Mouse (Mus musculus): ENCODE measurements at regions not wholly inside any gene's neighbourhood (a gene's known extent, or its start where the extent isn't known, plus 50 kb on each side); places are given as distances from the start of the nearest gene placed in this dataset.
"Not testable (repeated sequence)": the region's sequence is repeated elsewhere in the genome, so short reads cannot be mapped to it uniquely, and the experiment has no call there.

- no peak for DNase-seq
These were observed 79.0 kb upstream of the Xcl1 start for GRCm38 (mm10) chr1:165014328-165014727.

DNA sequence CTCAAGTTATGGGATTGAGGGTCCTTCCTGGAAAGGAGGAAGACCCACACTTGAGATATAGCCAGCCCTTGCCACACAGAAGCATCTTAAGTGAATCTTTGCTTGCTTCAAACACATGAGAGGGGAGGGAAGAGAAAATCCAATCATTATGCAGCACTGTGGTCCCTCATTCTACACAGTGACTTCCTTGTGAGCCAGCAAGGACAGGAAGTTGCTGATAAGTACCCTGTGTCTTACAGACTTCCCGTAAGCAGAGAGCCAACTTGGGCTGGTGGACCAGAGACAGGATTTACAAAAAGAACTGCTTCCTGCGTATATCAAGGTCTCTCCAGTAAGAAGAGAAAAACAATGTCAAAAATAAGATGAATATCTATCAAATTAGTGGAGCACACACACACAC lies 78.1 kb upstream of the Xcl1 start:
- no peak for DNase-seq

DNA sequence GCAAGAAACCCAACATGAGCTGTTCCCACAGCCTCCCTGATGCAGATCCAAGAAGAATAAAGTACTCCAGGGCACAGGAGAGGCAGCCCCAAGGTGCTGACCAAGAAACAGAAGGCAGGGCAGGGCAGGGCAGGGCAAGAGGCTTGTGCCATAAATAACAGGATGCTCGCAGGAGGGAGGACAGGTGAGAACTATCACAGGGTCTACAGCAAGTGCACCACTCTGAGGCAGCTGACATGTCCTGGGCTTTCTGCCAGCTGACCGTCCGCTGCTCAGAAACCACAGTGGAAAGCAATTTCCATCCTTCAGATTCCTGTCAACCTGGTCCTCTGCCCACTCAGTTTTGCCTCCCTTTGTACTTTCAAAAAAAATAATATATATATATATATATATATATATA lies 77.0 kb upstream of the Xcl1 start:
- no peak for DNase-seq

GRCm38 (mm10) chr1:164999515-164999914 lies 64.2 kb upstream of the Xcl1 start:
- no peak for DNase-seq

GRCm38 (mm10) chr1:164998621-164999020 lies 63.3 kb upstream of the Xcl1 start:
- DNase-seq, result no peak

DNA sequence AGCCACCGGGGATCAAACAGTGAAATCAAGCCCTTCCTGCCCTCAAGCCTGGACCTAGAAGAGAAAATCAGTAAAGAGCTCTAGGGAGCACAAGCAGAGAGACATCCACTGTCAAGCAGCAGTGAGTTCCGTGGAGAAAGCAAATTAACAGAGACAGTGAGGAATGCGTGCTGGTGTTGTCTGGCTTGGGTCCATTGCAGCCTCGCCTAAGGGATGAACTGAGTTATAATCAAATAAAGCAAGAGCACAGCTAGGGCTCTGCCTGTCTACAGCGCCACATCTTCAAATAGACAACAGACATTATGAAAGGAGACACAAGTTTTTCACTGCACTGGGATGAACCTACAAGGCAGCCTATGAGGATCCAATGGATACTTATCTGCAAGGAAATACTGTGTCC lies 62.3 kb upstream of the Xcl1 start:
- no peak for DNase-seq

DNA sequence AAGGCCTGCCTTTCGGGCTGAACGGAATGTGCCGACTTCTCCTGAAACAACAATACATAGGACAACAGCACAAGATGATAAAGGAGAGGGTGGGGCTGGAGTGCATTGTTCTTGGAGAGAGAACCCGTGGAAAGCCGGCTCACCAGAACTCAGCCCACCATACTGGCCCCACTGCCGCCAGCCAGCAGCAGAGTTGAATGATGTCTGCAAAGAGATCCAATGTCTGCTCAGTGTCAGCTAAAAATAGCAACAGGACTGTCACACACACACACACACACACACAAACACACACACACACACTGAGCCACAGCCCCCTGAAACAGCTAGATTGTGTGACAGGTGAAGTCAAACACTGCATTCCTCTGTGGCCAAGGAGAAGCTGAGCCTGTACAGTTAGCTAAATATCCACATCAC lies 58.9 kb upstream of the Xcl1 start:
- DNase-seq, result no peak

DNA sequence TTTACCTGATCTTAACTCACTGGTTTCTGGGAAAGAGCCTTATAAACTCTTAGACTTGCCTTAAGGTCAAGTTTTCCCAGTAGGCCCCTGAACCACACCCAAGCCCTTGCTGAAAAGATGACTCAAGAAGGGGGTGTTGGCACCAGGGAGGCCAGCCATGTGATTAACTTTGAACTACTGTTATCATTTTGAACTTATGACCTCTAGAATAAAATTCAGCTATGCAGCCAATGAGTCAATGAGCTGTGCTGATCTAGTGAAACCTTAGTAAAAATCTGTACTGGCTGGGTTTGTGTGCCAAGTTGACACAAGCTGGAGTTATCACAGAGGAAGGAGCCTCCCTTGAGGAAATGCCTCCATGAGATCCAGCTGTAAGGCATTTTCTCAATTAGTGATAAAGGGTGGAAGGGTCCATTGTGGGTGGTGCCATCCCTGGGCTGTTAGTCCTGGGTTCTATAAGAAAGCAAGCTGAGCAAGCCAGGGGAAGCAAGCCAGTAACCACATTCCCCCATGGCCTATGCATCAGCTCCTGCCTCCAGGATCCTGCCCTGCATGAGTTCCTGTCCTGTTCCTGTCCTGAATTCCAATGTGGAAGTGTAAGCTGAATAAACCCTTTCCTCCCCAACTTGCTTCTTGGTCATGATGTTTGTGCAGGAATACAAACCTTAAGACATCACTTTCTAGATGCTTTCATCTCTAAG lies 58.0 kb upstream of the Xcl1 start:
- DNase-seq, result not testable (repeated sequence)

DNA sequence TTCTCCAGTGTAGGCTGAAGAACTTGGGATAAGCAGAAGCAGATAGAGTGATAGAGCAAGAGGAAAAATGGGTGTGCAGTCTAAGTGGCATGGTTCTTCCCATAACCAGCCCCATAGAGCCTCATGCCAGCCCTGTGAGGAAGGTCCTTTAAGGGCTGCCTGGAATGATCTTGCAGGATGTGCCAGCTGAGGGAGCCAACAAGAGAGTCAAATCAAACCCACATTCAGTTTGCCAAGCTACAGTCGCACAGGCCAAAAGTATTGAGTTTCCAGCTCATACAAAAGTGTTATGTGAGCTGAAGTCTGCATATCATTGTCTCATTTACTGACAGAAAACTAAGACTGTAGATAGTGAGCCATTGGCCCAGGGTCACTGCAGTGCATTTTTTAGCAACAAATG lies 53.7 kb upstream of the Xcl1 start:
- no peak for DNase-seq

- DNase-seq, result no peak
These were observed 52.9 kb upstream of the Xcl1 start for GRCm38 (mm10) chr1:164988191-164988590.

DNA sequence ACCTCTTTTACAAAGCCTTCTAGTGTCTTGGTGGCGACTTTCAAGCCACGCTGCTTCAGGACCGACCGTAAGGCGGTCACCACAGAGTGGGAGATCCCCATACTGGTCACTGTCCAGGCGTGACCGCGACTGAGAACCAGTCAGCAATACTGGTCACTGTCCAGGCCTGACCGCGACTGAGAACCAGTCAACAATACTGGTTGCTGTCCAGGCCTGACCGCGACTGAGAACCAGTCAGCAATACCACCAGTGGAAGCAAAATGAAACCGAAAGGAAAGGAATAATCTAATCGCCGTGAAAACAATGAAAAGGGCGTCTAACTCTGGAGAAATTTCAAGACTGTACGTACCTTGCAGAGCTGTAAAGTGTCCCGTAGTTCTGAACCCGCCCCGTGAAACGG lies 50.2 kb upstream of the Xcl1 start:
- DNase-seq, result not testable (repeated sequence)
